Mouse (Mus musculus) neural tube, embryonic 10.5 days (tissue): Measurements from ENCODE around the gene Ace.

Source experiments
- DNase-seq: peaks from one replicate; pipeline ENCODE4 v3.0.0-alpha.2; 2017; ENCODE audit warnings: low spot score; ENCODE audit errors: extremely low spot score

The Ace gene

DNA sequence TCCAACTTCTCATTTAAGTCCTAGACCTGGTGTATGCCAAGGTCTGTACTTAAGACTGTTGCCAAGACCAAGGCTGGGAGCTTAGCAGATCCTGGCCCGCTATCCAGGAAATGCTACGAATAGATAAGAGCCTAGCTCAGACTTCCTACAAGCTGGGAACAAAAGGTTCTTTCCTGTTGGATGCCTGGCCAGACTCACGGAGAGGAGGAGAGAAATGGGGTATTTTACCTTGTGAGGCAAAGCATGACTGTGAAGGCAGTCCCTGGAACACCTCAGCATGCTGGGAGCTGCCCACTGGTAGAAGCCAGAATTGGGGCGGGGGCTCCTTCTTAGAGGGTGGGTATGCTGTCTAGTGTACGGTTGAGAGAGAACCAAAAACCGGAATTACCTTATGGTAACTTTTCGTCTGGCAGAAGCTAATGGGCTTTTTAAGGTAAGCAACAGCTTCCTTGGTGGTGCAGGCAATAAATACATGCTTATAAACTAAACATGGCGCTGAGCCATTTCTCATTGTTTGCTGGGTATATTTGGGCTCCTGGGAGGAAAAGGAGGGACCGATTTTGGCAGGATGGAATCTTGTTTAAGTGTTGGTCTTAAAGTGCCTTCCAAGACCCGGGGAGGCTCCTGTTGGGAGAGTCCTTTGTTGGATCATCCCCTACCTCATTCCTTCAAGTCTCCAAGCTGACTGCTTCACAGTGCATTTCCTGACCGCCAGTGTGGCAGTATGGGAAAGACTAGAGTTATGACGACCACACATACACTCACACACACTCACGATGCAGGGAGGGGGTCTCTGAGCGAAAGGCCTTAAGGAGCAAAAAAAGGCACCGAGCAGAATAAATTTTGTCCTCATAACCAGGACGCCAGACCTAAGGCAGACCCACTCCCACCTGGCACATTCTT, 22.7 kb upstream of the Ace start:
- no peak for DNase-seq

- DNase-seq, result no peak
Measured at GRCm38 (mm10) chr11:105946694-105947154, 21.0 kb upstream of the Ace start.

DNA sequence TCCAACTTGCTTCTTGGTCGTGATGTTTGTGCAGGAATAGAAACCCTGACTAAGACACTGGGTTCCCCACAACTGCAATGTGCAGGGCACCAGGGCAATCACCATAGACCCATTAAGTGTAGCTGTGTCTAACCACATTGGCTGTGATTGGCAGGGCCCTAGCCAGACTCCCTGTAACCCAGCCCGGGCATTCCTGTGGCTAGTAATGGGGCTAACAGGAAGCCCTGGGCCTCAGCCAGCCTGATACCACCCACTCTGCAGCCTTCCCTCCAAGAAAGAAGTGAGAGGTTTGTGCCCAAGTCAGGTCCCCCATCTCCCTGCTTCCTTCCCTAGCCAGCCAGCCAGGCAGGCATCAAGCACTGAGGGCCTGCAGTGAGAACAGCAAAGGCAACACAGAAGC, 19.5 kb upstream of the Ace start:
- DNase-seq, result no peak

GRCm38 (mm10) chr11:105950519-105950918, 17.2 kb upstream of the Ace start:
- DNase-seq, result no peak

- DNase-seq, result no peak
Measured at GRCm38 (mm10) chr11:105951601-105952044, 16.1 kb upstream of the Ace start.

DNA sequence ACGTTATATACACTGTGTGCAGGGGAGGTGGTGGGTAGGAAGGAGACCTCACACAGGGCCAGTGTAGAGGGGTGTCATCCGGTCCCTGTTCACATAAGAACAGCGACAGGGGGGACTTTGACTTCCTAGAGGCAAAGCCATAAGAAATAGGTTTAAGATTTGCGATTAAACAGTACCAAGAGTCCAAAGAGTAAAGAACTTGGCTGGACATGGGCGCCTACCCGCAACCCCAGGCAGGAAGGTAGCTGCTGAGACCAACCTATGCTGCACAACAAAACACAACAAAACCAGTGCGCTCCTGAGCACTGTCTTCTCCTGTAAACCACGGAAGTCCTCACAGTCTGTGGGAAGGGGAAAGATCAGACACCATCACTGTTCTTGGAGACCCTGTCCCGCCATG, 15.6 kb upstream of the Ace start:
- DNase-seq, result no peak

DNA sequence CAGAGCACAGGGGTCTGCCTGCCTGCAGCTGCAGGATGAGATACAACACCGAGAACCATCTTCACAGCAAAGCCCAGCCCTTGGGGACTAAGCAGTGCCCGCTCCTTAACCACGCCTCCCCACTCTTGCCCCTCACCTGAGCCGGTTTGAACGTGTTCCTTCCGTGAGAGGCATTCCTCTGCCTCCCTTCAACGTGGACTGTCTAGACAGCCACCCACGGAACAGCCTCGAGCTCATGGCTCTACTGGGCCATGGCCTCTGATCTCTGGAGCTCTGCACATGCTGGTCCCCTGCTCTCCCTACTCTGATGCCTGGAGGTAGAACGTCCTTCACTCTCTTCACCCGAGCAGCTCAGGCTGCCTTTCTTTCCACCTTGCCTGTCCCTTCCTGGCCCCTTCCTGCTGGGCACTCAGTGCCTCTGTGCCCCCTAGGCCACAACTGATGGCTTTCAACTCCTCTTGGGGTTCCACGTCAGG, 14.8 kb upstream of the Ace start, which contains the start of gene Cyb561:
Gene Cyb561 (minus strand): TSS at position 426 of the 476 bp plus-strand sequence.
- no peak for DNase-seq

DNA sequence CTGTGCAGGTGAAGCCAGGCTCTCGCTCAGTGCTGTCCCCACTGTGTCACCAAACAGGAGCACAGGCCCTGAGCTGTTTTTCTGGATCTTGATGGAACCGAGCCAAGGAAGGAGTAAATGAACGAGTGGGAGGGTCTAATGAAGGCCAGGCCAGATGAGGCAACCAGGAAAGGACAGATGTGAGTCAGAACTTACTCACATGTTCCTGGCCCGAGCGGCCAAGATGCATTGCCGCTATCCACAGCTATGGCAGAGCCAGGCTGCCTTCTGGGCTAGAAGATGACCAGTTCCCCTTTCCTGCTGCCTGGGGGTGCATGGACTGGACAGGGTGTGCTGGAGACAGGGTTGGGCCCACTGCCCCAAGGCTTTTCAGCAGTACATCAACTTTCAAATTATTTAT, 14.3 kb upstream of the Ace start:
- DNase-seq, result no peak

DNA sequence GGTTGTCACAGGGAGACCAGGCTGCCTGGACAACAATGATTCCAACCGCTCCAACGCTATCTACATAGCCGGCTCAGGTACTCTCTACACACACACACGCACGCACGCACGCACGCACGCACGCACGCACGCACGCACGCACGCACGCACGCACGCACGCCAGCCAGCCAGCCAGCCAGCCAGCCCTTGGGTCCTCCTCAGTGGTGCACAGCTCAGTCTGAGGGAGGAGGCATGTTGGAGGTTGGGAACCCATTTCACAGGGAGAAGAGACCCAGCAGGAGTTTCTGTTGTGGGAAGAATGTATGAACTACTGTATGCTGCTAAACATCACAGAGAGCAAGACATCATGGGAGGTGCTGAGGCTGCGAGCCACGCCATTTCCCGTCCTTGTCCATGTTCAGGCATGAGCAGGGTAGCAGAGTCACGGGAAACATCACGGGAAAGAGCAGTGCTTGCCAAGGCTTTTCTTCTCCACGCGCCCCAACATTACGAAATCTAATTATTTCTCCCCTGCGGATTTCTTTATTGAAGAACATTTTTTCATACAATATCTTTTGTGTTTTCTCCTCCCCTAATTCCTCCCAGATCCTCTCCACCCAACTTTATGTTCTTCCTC, 11.8 kb upstream of the Ace start:
- DNase-seq, result no peak

GRCm38 (mm10) chr11:105957501-105957900, 10.2 kb upstream of the Ace start:
- DNase-seq, result no peak

- no peak for DNase-seq
Measured at GRCm38 (mm10) chr11:105958566-105958965, 9.2 kb upstream of the Ace start.

DNA sequence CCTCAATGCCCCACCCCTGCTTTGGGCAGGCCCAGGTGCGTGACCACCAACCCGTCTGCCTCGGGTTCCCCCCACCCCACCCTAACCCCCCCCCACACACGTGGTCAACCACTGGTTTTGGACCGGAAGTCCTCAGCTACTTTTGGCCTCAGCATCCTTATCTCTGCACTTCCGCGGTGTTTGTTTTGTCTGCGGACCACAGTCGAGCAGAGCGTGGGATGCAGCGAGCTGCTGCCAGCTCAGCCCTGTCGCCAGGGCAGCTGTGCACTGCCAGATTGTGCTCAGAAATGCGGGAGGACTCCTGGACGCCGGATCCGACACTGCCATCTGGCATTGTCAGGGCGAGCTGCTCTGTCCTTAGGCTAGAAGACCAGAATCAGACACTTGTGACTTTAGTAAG, 8.4 kb upstream of the Ace start:
- DNase-seq, result no peak

DNA sequence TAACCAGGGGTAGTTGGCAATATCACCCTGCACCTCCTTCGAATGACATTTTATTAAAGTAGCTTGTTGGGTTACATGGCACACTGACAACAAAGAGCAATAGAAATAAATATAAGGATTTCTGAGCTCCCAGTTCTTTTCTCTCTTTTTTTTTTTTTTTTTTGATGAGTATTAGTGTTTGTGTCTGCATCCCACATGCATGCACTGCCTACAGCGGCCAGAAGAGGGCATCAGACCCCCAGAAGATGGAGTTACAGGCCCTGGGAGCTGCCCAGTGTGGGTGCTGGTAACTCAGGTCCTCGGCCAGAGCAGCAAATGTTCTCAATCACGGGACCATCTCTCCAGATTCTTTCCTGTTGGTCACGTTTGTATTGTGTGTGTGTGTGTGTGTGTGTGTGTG, 3.1 kb upstream of the Ace start:
- DNase-seq, result no peak

- no peak for DNase-seq
Measured at GRCm38 (mm10) chr11:105966288-105966687, 1.5 kb upstream of the Ace start.

DNA sequence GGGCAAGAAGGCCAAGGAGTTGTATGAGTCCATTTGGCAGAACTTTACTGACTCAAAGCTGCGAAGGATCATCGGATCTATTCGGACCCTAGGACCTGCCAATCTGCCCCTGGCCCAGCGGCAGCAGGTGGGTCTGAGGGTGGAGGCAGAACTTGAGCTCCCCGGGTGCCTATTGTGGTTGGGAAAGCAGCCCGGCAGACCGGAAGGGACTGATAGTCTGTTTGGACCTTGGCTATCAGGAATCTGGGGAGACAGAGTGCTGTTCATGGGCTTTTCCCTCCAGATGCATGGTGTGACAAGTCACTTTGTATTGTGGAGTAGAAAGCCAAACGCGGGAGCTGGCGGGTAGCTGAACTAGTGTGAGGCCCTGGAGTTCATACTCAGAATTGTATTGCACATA, 1.2 kb downstream of the Ace start:
- no peak for DNase-seq

GRCm38 (mm10) chr11:105969516-105969915, 1.8 kb downstream of the Ace start:
- DNase-seq, result no peak

DNA sequence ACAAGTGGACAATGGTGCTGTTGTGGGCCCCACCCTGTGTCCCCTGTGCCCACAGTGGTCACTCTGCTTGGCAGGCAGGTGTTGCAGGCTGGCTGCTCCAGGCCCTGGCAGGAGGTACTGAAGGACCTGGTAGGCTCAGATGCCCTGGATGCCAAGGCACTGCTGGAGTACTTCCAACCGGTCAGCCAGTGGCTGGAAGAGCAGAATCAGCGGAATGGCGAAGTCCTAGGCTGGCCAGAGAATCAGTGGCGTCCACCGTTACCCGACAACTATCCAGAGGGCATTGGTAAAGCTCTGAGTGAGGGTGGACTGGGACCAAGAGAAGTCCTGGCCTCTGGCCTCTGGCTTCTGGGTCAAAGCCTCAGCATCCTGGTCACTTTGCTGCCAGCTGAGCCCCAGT, 6.8 kb downstream of the Ace start:
- DNase-seq, result no peak

GRCm38 (mm10) chr11:105975050-105975449, 7.3 kb downstream of the Ace start:
- DNase-seq, result no peak

DNA sequence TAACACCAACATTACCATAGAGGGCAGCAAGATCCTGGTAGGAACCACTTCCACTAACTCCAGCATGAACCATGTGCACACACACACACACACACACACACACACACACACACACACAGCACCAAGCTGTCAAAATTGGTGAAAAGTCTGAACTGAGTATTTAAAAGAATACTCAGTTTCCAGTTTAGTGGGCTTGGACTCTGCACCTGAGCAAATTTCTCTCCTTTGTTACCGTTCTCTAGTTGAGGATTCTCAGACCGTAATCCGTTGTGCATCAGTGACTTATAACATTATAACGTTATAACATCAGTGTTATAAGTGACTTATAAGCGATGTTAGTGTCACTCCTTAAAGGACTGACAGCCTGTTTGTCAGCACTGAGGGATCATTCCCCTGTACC, 7.9 kb downstream of the Ace start:
- no peak for DNase-seq

- no peak for DNase-seq
Measured at GRCm38 (mm10) chr11:105978232-105978631, 10.5 kb downstream of the Ace start.

DNA sequence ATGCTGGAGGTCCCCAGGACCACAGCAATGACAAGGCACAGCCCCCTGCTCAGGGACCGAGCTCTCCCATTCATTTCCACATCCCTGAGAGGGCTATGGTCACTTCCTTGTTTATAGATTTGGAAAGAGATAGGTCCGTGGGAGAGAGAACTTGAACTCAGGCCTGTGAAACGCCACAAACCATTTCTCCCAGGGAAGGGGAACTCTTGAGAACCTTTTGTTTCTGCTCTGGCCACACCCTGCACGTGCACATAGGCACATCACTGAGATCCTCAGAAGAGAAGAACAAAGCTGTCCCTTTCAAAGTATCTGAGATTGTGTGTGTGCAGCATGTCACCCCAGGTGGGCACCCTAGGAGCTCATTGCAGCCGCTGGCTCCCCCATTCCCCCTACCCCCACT, 10.9 kb downstream of the Ace start:
- DNase-seq, result no peak

- DNase-seq, result no peak
Measured at GRCm38 (mm10) chr11:105984452-105984851, 16.7 kb downstream of the Ace start.

- no peak for DNase-seq
Measured at GRCm38 (mm10) chr11:105987446-105987845, 19.7 kb downstream of the Ace start.
